Mouse (Mus musculus): ENCODE measurements around the gene C1qtnf4.

GRCm38 (mm10) chr2:90871180-90871961, 14.3 kb upstream of the C1qtnf4 start:
- TF ChIP-seq CTCF (IDR thresholded peaks at IDR 0.05; ENCODE audit: extremely low read depth, insufficient read depth, insufficient read length, insufficient replicate concordance) (no peak), POLR2A (IDR thresholded peaks at IDR 0.05; ENCODE audit: low read depth, low read length) (no peak)
